Mouse (Mus musculus): Measurements from ENCODE around the gene Grpel1.

Grpel1 gene

GRCm38 (mm10) chr5:36462810-36463209 is 2.0 kb upstream of the Grpel1 start:
- peak; percentile 71 for DNase-seq

GRCm38 (mm10) chr5:36463391-36463790 is 1.4 kb upstream of the Grpel1 start:
- no peak for DNase-seq

- DNase-seq: no peak
These were observed 1.1 kb downstream of the Grpel1 start for GRCm38 (mm10) chr5:36465889-36466288.

GRCm38 (mm10) chr5:36471206-36471605 is 6.4 kb downstream of the Grpel1 start:
- DNase-seq: no peak

GRCm38 (mm10) chr5:36472876-36473655 is 8.3 kb downstream of the Grpel1 start:
- no peak for DNase-seq

- DNase-seq: peak; percentile 52
These were observed 9.5 kb downstream of the Grpel1 start for GRCm38 (mm10) chr5:36474283-36474682.

- DNase-seq: no peak
These were observed 12.7 kb downstream of the Grpel1 start for GRCm38 (mm10) chr5:36477486-36477885.

GRCm38 (mm10) chr5:36478540-36479420 is 14.0 kb downstream of the Grpel1 start:
- DNase-seq: no peak

- no peak for DNase-seq
These were observed 14.9 kb downstream of the Grpel1 start for GRCm38 (mm10) chr5:36479735-36480134.

GRCm38 (mm10) chr5:36480398-36480797 is 15.6 kb downstream of the Grpel1 start:
- no peak for DNase-seq

GRCm38 (mm10) chr5:36481114-36481513 is 16.3 kb downstream of the Grpel1 start:
- DNase-seq: no peak

- DNase-seq: peak; percentile 70
These were observed 18.7 kb downstream of the Grpel1 start for GRCm38 (mm10) chr5:36483203-36484101.

GRCm38 (mm10) chr5:36484171-36484990 is 19.6 kb downstream of the Grpel1 start, which contains the start of the genes Tada2b and Ccdc96:
Tada2b (minus strand) TSS chr5:36484285.
Ccdc96 (plus strand) TSS chr5:36484588.
- peak; percentile 99 for DNase-seq

GRCm38 (mm10) chr5:36485306-36485705 is 20.5 kb downstream of the Grpel1 start:
- peak; percentile 47 for DNase-seq

- no peak for DNase-seq
These were observed 24.4 kb downstream of the Grpel1 start for GRCm38 (mm10) chr5:36489225-36489624.

- no peak for DNase-seq
These were observed 29.1 kb downstream of the Grpel1 start for GRCm38 (mm10) chr5:36493919-36494318.

- DNase-seq: no peak
These were observed 29.9 kb downstream of the Grpel1 start for GRCm38 (mm10) chr5:36494709-36495108.

- DNase-seq: no peak
These were observed 40.4 kb downstream of the Grpel1 start for GRCm38 (mm10) chr5:36505235-36505634.

- DNase-seq: no peak
These were observed 40.8 kb downstream of the Grpel1 start for GRCm38 (mm10) chr5:36505643-36506042.

- no peak for DNase-seq
These were observed 43.6 kb downstream of the Grpel1 start for GRCm38 (mm10) chr5:36508351-36508750.

GRCm38 (mm10) chr5:36510956-36511355 is 46.2 kb downstream of the Grpel1 start:
- DNase-seq: no peak

- DNase-seq: no peak
These were observed 50.3 kb downstream of the Grpel1 start for GRCm38 (mm10) chr5:36515126-36515525.

Measured in cerebellum, adult 9-11 months (tissue).